Mouse (Mus musculus) neural tube, embryonic 14.5 days (tissue): ENCODE data around the gene Comt. TPM values are rescaled to one million over a fixed set of nuclear protein-coding genes. Genes with fewer than 3 reads are reported as not detected.

Experiments used
- ATAC-seq: fragments of 200-750 bp; cut with Nextera tagmentation; 2 replicates; pipeline ENCODE4 v1.8.0; 2017; ENCODE audit warnings: low read depth, mild to moderate bottlenecking, moderate TSS enrichment, moderate library complexity
- H3K27ac ChIP-seq: fragments of 300-500 bp; sonication (generic); 2 replicates; pipeline ENCODE4 v1.5.1; 2014; ENCODE audit warnings: low read depth, mild to moderate bottlenecking, control low read depth, low read length, moderate library complexity, mixed read lengths
- H3K27me3 ChIP-seq: fragments of 300-500 bp; sonication (generic); 2 replicates; pipeline ENCODE4 v1.6.1; 2014; ENCODE audit warnings: low read length; ENCODE audit not compliant: control insufficient read depth, insufficient read depth
- H3K36me3 ChIP-seq: fragments of 300-500 bp; sonication (generic); 2 replicates; pipeline ENCODE4 v1.6.1; 2014; ENCODE audit warnings: low read length, mixed read lengths; ENCODE audit not compliant: control insufficient read depth, insufficient read depth
- H3K4me1 ChIP-seq: fragments of 300-500 bp; sonication (generic); 2 replicates; pipeline ENCODE4 v1.6.1; 2014; ENCODE audit warnings: low read length; ENCODE audit not compliant: control insufficient read depth, insufficient read depth
- H3K4me2 ChIP-seq: fragments of 300-500 bp; sonication (generic); 2 replicates; pipeline ENCODE4 v1.6.1; 2014; ENCODE audit warnings: mild to moderate bottlenecking, low read depth, low read length, control low read depth
- H3K4me3 ChIP-seq: fragments of 300-500 bp; sonication (generic); 2 replicates; pipeline ENCODE4 v1.5.1; 2014; ENCODE audit warnings: low read depth, low read length, control low read depth, mixed read lengths
- H3K9ac ChIP-seq: fragments of 300-500 bp; sonication (generic); replicated peaks from 2 replicates; pipeline ENCODE4 v1.6.1; 2014; ENCODE audit warnings: low read depth, mild to moderate bottlenecking, control low read depth, low read length, mixed read lengths
- H3K9me3 ChIP-seq: fragments of 300-500 bp; sonication (generic); 2 replicates; pipeline ENCODE4 v1.6.1; 2016; ENCODE audit warnings: low read length; ENCODE audit not compliant: control insufficient read depth
- WGBS: fragments of 180-500 bp; shearing (Covaris S2); extraction: QIAGEN DNeasy Blood & Tissue Kit; methylation state at CpG from one replicate; pipeline ENCODE4 v1.1.7; 2014; 5-methylcytosine and 5-hydroxymethylcytosine counted together
- polyA plus RNA-seq: library from polyadenylated mRNA; unstranded; fragments of >200 nt; fragmentation: Nextera tagmentation; extraction: Ambion mirVana; gene quantifications from 2 replicates; pipeline ENCODE4 v1.2.1, GENCODE M21; 2014

Comt gene
- polyA plus RNA-seq, 1 experiment from 2014 or later, result 103 TPM

GRCm38 (mm10) chr16:18391127-18391526 is 35.5 kb downstream of the Comt start:
- Histone ChIP-seq H3K27ac (no peak overlapping the region), H3K9ac (no peak overlapping the region), H3K9me3 (no peaks in the 10 kb centered on the region), H3K4me2 (no peak overlapping the region), H3K4me3 (no peak overlapping the region), H3K4me1 (peaks cover 60% of the 10 kb centered on the region), H3K27me3 (no peaks in the 10 kb centered on the region), H3K36me3 (no peaks in the 10 kb centered on the region)
- 99% methylated on average over 3 of the region's 3 CpGs for WGBS
- ATAC-seq, result no peak

- Histone ChIP-seq H3K9me3 (no peaks in the 10 kb centered on the region), H3K27ac (no peak overlapping the region), H3K27me3 (no peaks in the 10 kb centered on the region), H3K4me3 (no peak overlapping the region), H3K9ac (no peak overlapping the region), H3K4me1 (peaks cover 56% of the 10 kb centered on the region), H3K4me2 (no peak overlapping the region), H3K36me3 (no peaks in the 10 kb centered on the region)
- ATAC-seq, result no peak
- WGBS, result 76% methylated on average over 6 of the region's 6 CpGs
Observed at GRCm38 (mm10) chr16:18390399-18390798, 36.3 kb downstream of the Comt start.

GRCm38 (mm10) chr16:18388583-18389435 is 37.8 kb downstream of the Comt start:
- Histone ChIP-seq H3K4me2 (no peak overlapping the region), H3K36me3 (no peaks in the 10 kb centered on the region), H3K4me1 (peaks cover 41% of the 10 kb centered on the region), H3K27me3 (no peaks in the 10 kb centered on the region), H3K9me3 (no peaks in the 10 kb centered on the region), H3K9ac (0 out of 2 replicates have a peak overlapping the region, but pooled peaks have one; percentile 21), H3K4me3 (no peak overlapping the region), H3K27ac (peak overlapping the region; percentile 78)
- no peak for ATAC-seq
- WGBS, result 64% methylated on average over 14 of the region's 14 CpGs

GRCm38 (mm10) chr16:18387704-18388582 is 38.7 kb downstream of the Comt start:
- WGBS, result 39% methylated on average over 5 of the region's 7 CpGs
- Histone ChIP-seq H3K4me1 (peaks cover 40% of the 10 kb centered on the region), H3K27me3 (no peaks in the 10 kb centered on the region), H3K27ac (peak overlapping the region; percentile 78), H3K4me3 (no peak overlapping the region), H3K4me2 (no peak overlapping the region), H3K9ac (no peak overlapping the region), H3K36me3 (no peaks in the 10 kb centered on the region), H3K9me3 (no peaks in the 10 kb centered on the region)
- no peak for ATAC-seq

GRCm38 (mm10) chr16:18386972-18387371 is 39.7 kb downstream of the Comt start:
- Histone ChIP-seq H3K4me1 (peaks cover 43% of the 10 kb centered on the region), H3K9ac (no peak overlapping the region), H3K36me3 (no peaks in the 10 kb centered on the region), H3K27ac (no peak overlapping the region), H3K4me3 (no peak overlapping the region), H3K4me2 (no peak overlapping the region), H3K27me3 (no peaks in the 10 kb centered on the region), H3K9me3 (no peaks in the 10 kb centered on the region)
- WGBS, result 72% methylated on average over 3 of the region's 3 CpGs
- no peak for ATAC-seq

GRCm38 (mm10) chr16:18386451-18386850 is 40.2 kb downstream of the Comt start:
- Histone ChIP-seq H3K27me3 (no peaks in the 10 kb centered on the region), H3K36me3 (no peaks in the 10 kb centered on the region), H3K27ac (no peak overlapping the region), H3K4me2 (no peak overlapping the region), H3K9me3 (no peaks in the 10 kb centered on the region), H3K4me3 (no peak overlapping the region), H3K9ac (no peak overlapping the region), H3K4me1 (peaks cover 46% of the 10 kb centered on the region)
- whole genome bisulfite sequencing, result 73% methylated on average over 7 of the region's 7 CpGs
- ATAC-seq, result no peak

- no peak overlapping the region for H3K27ac ChIP-seq
- H3K9ac ChIP-seq, result no peak overlapping the region
- no peaks in the 10 kb centered on the region for H3K27me3 ChIP-seq
- no peak for ATAC-seq
- no peaks in the 10 kb centered on the region for H3K9me3 ChIP-seq
- H3K36me3 ChIP-seq, result no peaks in the 10 kb centered on the region
- H3K4me1 ChIP-seq, result peaks cover 52% of the 10 kb centered on the region
- H3K4me2 ChIP-seq, result no peak overlapping the region
- H3K4me3 ChIP-seq, result no peak overlapping the region
- WGBS, result 71% methylated on average over 5 of the region's 5 CpGs
Observed at GRCm38 (mm10) chr16:18385411-18385810, 41.2 kb downstream of the Comt start.

- no peak overlapping the region for H3K4me3 ChIP-seq
- no peak overlapping the region for H3K4me2 ChIP-seq
- no peak overlapping the region for H3K27ac ChIP-seq
- WGBS, result 50% methylated on average over 8 of the region's 8 CpGs
- no peaks in the 10 kb centered on the region for H3K9me3 ChIP-seq
- H3K27me3 ChIP-seq, result no peaks in the 10 kb centered on the region
- peaks cover 57% of the 10 kb centered on the region for H3K4me1 ChIP-seq
- H3K36me3 ChIP-seq, result no peaks in the 10 kb centered on the region
- H3K9ac ChIP-seq, result no peak overlapping the region
- no peak for ATAC-seq
Observed at GRCm38 (mm10) chr16:18384659-18385058, 42.0 kb downstream of the Comt start.

GRCm38 (mm10) chr16:18384211-18384610 is 42.4 kb downstream of the Comt start:
- H3K4me1 ChIP-seq, result peaks cover 53% of the 10 kb centered on the region
- ATAC-seq, result no peak
- WGBS, result 57% methylated on average over 7 of the region's 7 CpGs

More at GRCm38 (mm10) chr16:18384211-18384610, 42.4 kb downstream of the Comt start:
- H3K4me3 ChIP-seq, result no peak overlapping the region
- no peak overlapping the region for H3K9ac ChIP-seq
- H3K36me3 ChIP-seq, result no peaks in the 10 kb centered on the region
- no peak overlapping the region for H3K27ac ChIP-seq
- H3K27me3 ChIP-seq, result no peaks in the 10 kb centered on the region
- no peak overlapping the region for H3K4me2 ChIP-seq
- H3K9me3 ChIP-seq, result no peaks in the 10 kb centered on the region
